Mouse (Mus musculus) thymus, postnatal 25 days (tissue): Measurements from ENCODE around the gene Pcp4l1.
"Not testable (repeated sequence)": the region's sequence is repeated elsewhere in the genome, so short reads cannot be mapped to it uniquely, and the experiment has no call there.

Experiments used
- DNase-seq: peaks from one replicate; pipeline ENCODE4 v3.0.0; 2022

Pcp4l1 gene

DNA sequence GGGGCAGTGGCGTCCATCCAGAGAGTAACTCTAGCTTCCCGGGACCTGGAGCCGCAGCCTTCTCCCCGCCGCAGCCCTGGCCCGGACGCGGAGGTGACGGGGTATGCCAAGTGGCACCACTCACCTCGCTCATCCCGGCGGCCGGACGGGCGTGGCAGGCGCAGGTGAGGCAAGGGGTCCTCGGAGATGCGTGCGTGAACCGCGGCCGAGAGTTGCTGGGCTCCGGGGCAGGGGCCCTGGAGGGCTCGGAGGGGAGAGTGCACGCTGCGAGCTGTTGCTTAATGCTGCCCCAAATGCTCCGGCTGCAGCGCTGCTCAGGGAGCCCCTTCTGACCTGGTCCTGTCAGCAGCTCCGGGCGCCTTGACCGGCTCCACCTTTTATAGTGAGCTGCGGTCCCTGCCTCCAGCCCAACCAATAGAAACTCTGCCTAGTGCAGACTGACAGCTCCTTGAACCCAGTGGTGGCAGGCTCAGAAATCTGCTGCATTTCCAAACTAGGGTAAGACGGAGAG lies at the start of gene Pcp4l1:
Gene Pcp4l1 (minus strand): TSS at position 382 of the 511 bp plus-strand sequence.
- DNase-seq, result no peak

DNA sequence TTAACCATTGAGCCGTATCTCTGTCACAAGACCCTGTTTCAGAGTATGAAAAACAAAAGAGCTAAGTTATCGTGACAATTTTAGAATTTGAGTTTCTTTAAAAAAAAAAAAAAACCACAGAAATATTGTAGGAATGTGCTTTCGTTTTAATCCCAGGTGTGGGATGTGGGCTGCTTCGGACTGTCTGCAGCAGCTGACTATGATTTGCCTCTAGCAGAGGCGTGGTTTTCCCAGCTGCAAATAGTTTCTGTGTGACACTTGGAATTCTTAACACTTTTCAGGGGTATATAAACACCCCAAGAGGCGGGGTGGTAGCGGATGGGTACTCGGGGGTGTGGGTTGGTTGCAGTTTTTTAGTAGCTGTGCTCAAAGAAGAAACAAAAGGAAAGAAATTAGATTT lies 49.3 kb upstream of the Pcp4l1 start:
- no peak for DNase-seq

DNA sequence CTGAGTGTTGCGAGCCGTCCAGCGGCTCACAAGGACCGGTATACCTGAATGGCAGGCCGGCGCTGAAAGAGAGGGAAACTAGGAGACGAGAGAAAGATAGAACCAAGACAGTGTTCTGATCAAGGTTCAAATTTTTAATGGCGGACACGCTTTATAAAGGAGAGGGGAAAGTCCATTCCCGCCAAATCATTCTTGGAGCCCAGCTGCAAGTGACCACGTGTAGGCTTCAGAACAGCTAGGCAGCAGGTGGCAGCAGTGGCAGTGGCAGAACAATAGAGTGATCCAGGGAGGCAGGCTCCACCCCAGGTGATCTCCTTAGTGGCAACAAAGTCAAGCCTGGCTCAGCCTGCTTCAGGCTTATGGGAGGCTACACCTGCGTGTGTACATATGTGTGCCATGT lies 45.9 kb upstream of the Pcp4l1 start:
- not testable (repeated sequence) for DNase-seq

DNA sequence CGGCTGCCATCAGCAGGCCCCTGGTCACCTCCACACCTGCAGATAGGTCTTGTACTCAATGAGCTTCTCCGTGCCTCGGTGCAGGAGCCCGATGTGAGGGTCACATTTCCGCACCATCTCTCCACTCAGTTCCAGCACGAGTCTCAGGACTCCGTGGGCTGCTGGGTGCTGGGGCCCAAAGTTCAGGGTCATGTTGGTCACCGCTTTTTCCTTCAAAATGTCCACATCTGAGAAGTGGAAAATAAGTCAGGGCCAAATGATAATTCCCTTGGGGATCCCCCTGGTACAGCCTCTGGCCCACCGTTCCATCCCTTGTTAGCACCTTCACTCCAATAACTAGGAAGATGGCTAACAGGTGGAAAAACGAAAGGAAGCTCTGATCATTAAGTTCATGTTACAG lies 44.8 kb upstream of the Pcp4l1 start:
- no peak for DNase-seq

DNA sequence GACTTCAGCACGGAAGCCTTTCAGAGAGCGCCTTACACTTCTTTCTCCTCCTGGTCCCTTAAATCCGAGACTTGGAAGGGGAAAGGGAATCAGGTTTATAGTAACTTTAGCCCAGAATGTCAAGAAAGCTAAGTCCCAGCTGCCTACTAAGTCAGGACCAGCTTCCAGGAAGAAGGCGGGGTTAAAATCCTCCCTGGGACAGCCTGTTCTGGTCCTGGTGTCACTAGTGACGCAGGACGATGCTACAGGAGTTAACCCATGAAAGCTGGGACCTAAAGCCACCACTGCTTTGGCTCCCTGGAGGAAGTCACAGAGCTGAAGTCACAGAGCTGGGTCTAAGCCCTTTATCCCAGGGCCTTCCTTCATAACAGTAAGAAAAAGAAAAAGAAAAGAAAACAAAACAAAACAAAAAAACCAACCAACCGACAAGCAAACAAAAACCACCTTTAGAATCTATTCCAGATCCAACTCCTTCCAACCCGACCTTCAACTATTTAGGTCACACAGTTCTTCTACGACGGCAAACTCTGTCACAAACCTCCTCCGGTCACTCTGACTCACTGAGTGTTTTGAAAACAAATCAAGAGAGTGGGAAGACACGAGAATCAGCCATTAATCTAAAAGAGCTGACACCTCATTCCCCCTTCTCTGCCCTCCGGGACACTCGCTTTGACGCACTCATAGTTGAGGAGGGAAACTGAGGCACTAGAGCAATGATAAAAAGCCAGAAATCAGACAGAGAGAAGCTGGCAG lies 44.1 kb upstream of the Pcp4l1 start:
- no peak for DNase-seq

DNA sequence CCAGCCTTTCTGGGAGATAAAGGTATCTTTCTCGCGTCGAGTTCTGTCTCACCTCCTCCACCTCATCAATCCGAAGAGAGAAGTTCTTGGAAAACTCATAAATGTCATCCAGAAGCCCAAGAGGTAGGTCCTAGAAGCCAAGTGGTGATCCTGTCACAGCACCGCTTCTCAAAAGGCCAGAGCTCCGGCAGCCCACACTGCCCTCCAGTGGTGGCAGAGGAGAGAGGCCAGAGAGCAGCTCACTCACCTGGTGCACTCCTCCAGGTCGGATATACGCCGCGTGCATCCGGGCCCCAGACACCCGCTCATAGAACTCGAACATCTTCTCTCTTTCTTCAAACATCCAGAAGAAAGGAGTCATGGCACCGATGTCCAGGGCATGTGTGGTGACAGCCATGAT lies 42.4 kb upstream of the Pcp4l1 start:
- peak; percentile 54 for DNase-seq

DNA sequence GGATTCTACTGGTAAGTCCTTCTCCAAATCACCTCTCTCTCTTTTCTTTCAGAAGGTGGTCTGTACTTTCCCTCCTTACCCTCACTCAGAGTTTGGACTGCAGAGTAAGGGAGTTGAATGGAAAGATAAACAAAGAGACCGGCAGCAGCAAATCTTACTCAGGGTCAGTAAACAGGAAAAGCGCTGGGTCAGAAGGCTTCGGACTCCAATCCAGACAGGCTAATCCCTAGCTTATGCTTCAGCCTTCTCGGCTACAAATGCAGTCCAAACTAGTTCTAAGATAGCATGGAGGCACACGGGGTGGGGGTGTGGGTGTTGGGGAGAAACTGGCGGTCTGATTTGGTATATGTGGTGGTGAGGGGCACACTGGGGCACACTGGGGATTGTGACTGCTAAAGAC lies 41.4 kb upstream of the Pcp4l1 start:
- no peak for DNase-seq

DNA sequence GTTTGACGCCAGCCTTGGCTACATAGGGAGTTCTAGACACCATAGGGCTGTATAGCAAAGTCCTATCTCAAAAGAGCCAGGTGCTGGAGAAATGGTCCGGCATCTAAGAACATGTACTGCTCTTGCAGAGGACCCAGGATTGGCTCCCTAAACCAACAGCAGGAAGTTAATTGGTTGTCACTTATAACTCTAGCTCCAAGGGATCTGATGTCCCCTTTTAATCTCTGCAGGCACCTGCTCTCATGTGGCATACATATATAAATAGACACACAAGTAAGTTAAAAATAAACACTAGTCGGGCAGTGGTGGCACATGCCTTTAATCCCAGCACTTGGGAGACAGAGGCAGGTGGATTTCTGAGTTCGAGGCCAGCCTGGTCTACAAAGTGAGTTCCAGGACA lies 39.7 kb upstream of the Pcp4l1 start:
- DNase-seq, result no peak

DNA sequence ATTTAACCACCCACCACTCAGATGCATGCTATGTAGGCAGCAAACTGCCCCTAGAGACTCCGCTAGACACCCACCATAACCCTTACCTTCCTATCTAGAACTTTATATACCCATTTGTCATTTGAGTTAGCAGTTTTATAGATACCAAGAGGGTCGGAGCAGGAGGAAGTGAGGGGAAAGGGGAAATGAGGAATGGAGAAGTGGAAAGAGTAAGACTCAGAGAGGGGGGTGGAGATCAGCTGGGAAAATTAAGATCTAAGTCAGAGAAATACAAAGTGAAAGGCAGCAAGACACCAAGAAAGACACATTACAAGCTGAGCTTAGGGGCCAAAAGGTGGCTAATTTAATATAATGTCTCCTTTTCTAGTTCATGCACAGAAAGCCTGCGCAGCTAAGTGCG lies 38.5 kb upstream of the Pcp4l1 start:
- DNase-seq, result no peak

DNA sequence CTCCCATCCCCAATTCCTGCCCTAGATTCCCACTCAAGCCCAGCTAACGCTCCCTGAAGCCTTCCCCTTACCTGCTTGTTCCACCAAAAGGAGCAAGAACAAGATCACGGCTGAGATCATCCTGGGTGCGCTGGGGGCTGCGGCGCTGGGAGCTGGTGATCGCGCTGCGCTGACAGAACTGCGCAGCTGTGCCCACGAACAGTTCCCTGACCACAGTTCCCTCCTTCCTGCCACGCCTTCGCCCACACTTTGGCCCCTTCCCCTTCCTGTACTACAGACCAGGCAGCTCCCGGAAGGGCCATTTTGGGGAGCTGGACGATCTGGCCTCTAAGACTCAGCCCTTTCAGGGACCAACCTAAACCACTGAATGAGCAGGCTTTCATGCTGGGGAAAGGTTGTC lies 38.1 kb upstream of the Pcp4l1 start, which contains the start of gene Fcer1g:
Gene Fcer1g (minus strand): TSS at position 240 of the 400 bp plus-strand sequence.
- no peak for DNase-seq

DNA sequence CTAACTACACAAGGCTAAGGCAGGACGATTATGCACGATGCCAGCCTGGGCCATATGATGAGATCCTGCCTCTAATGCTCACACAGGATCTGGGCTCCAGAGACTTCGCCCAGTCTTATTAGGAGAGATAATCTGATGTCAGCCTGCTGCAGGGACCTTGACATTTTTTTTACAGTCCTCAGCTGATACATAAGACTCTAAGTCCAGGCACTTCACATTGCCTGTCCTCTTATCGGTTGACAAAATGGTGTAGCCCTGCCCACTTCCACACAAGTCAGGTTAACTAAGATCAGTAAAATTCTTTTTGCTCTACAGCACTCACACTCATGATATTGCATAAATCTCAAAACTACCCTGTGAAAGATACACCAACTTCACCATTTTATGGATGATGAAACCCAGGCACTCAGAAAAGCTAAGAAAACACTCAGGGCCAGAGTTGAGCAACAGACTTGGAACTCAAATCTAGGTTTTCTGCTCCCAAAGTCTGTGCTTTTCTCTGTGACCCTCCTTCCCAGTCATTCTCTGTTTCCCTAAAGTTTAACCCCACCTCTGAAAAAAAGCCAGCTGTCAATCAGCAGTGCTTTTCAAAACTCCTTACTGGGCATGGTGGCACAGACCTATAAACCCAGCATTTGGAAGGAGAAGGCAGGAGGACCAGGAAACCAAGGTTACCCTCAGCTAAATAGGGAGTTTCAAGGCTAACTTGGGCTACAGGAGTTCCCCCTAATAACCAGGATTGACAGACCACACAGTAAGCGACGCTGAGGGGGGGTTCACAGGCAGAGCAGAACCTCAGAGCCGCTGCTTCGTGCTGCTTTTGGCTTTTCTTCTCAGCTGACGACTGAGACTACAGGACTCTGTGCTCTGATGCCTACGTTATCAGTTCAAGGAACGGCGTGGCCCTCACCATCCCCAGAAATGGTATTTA lies 37.0 kb upstream of the Pcp4l1 start:
- DNase-seq, result no peak

DNA sequence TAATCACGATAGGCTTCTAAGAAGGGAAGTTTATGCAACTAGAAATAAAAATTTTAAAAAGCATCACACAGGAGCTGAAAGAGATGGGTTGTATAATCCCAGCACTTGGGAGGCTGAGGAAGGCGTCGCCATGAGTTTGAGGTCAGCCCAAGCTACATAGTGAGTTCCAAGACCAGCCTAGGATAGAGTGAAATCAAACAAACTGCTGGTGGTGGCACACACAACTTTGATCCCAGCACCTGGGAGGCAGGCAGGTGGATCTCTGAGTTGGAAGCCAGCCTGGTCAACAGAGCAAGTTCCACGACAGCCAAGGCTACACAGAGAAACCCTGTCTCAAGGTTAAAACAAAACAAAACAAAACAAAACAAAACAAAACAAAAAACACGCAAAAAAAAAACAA lies 36.3 kb upstream of the Pcp4l1 start:
- DNase-seq, result no peak

DNA sequence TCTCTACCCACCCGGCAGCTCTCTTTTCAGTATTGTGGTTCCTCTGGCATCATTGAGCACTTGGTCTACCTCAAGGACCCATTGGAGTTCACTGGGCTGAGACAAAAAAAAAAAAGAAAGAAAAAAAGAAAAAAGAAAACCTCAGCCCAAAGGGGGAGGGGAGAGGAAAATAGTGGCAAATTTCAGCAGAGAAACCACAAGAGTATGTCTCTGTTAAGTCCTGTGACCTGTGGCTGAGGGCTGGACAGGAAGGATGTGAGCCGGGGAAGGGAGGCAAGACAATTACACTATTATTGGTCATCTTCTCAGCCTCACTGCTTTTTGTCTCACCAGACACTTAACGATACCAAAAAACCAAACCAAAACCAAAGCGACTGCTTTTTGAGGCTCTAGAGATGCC lies 35.8 kb upstream of the Pcp4l1 start:
- no peak for DNase-seq

DNA sequence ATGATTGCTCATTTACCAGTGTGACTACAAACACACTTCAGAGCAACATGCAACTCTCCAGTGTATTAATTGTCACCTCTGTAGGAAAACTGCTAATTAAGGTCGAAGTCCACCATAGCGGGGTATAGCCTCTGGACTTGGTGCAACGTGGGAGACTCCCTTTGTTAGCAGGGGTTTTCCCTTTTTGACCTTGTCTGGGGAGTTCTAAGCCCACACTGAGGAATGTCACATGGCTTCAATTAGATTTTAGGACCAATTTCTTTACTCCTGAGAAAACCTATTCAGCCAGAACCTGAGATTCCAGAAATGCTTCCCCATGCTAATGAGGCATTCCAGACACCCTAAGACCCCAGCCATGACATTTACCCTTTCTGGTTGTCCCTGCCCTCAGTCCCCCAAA lies 34.1 kb upstream of the Pcp4l1 start:
- no peak for DNase-seq

DNA sequence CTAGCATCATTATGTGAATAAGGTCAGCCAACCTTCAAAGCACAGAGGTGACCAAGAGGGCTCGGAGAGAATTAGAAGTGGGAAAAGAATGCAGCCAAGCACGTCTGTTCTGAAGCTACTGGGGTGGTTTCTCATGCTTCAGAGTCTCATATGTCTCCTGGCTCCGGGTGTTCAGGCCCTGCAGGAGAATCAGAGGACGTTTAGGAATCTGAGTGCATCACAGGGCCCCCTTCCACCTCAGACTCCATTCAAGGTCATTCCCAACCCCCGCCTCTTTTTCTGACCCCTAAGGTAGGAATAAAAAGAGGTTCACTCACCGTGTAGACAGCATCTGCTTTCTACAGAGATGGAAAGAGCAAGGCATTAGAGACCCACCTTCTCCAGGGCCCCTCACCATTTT lies 33.7 kb upstream of the Pcp4l1 start:
- no peak for DNase-seq

DNA sequence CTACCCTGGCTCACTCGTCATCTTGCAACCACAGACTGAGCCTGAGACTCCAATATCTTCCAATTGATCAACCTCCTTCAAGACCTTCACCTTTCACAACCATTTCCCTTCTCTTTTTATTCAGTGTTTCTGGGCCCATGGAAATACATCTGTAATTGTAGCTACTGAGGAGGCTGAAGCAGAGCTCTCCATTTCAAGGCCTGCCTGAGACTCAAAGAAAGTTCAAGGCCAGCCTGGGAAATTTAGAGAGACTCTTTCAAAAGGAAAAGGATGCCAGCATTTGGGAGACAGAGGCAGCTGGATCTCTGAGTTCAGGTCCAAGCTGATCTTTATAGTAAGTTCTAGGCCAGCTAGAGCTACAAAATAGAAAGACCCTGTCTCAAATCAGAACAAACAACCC lies 31.8 kb upstream of the Pcp4l1 start:
- no peak for DNase-seq

DNA sequence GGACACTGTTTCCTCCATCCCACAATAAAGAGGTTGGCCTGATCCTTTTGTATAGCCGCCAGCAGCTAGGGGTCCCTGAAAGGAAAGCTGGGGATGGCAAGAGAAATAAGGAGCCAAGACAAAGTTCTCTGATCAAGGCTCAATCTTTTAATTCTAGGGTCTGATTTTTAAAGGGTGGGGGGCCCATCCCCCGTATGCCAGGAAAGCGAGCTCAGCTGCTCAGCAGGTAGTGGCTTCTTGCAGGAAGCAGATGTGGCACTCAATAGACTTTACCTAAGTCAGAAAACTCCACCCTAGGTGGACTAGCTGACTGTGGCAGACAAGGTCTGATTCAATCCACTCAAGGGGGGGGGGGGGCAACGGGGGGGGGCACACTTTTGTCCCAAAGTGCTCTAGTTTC lies 30.7 kb upstream of the Pcp4l1 start:
- no peak for DNase-seq

DNA sequence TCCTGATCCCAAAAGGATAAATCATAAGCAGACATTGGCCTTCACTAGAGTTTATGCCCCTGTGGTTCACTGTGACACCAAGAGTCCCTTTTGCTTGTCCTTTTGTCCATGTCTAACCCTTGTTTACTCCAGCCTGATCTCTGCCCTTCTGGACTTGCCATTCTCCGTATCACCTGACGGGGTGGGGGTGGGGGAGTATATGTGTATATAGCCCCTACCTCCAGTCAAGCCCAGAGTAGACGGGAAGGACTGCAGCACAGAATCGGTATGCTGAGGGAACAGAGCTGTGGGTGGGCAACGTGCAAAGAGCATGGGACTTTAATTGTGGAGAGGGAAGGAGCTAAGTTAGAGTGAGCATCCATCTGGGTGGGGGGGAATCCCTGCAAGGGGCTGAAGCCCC lies 28.8 kb upstream of the Pcp4l1 start, which contains the start of gene Apoa2:
Gene Apoa2 (plus strand): TSS at position 198 of the 400 bp plus-strand sequence.
- DNase-seq, result no peak

DNA sequence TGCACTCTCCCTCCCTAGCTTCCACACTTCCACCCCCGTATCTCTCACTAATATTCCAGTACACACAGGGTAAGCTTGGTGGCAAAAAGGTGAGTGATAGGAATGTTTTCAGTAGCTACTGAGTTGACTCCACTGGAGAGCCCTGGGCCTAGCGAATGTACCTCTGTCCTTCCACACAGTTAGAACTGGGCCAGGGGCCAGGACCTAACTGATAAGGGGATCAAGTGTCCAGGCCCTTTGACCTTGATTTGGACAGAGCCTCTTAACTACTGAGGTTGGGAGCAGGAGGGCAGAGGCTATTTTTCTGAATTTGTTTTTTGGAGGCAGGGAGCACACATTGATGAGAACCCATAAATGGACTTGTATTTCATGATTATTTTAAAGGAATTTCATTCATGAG lies 27.7 kb upstream of the Pcp4l1 start:
- no peak for DNase-seq

DNA sequence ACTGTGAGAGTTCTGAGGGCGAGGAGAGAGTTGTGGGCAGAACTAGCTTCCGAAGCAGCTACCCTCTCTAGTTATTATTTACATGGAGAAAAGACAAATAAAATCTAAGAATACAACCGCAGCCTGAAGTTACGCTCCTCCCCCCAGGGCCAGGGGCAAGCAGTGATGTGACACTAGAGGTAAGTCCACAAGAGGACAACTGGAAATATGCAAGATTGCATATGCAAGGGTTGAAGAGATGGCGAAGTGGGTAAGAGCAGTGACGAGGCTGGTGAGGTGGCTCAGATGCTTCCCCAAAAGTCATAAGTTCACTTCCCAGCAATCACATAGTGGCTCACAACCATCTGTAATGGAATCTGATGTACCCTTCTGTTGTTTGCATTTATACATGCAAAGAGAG lies 27.1 kb upstream of the Pcp4l1 start:
- peak; percentile 18 for DNase-seq

DNA sequence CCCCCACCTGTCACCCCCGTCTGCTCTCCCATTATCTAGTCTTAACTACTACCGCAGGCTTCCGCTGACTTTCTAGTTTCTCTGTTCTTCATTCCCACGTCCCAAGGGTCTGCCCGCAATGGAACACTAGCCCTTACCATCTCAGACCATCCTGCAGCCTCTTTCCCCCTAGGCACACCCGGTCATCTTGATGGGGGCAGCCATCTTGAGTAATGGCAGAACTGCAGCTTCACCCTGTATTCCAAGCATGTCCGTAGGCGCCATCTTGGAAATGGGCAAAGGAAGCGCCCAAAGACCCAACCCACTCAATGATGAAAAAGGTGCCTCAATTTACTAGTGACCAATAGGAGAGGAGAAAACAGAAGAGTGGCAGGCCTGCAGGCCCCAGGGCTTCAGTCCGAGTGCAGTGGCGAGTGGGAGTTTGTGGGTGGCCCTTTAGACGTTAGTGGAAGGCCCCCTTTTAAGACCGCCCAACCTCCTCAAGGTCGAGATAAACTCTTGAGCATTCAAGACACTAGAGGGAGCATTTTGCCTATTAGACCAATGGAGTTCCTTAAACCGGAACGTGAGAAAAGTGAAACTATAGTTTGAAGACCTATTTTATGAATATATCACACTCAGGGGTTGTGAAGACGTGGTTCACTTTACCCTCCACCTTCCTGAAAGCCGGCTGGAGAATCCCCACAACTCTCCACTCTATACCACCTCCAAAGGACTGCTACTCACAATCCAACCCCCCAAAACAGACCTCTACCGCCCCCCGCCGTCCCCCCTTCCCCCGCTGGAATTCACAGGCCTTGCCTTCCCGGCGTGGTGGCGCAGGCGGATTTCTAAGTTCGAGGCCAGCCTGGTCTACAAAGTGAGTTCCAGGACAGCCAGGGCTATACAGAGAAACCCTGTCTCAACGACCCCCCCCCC lies 26.4 kb upstream of the Pcp4l1 start, which contains the start of gene Tomm40l:
Gene Tomm40l (minus strand): TSS at position 277 of the 918 bp plus-strand sequence.
- DNase-seq, result peak; percentile 90
